Mouse (Mus musculus): ENCODE results near the gene C1qtnf4. TPM values are rescaled to one million over a fixed set of nuclear protein-coding genes. Genes with fewer than 3 reads are reported as not detected.
A peak's percentile ranks its signal among the peaks of the same experiment; 100 is the strongest.

C1qtnf4 gene
- not detected in 2 replicates for total RNA-seq (2017)

DNA sequence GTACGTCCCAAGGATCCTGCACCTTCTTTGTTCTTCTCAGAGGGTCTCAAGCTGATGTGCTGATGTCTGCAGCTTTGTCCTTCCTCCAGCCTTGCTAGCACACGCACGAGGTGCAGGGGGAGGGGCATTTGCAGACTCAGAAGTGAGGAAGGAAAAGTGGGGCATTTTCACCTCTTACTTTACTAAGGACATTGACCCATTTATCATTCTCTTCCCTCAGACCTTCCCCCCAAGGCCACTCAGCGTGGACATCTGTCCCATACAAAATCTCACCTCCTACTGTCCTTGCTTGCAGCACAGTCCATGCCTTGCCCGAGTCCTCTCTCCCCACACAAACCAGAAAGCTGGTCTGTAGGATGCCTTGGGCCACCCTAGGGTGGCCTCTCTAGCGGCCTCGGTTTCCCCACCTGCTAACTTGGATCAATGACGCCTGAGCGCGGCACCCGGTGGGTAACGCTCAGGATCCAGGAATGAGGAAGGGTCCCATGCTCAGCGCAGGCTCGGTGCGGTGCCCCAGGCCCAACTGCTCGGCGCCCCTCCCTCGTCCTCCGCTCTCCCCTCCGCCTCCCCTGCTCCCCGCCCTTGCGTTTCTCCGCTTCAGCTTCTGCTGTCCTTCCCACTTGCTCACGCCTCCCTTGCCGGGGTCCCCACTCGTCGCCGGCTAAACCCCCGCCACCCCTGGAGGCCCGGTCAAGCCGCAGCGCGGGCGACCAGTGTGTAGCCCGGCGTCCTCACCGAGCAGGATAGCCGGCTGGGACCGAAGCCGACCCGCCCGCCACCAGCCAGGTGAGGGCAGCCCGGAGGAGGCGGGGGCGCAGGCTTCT lies at the start of gene C1qtnf4:
Gene C1qtnf4 (plus strand): TSS at position 643 of the 824 bp plus-strand sequence.
- peak; percentile 27; the same call in 1 of the 2 replicates for ATAC-seq (replicated peaks; ENCODE audit: low read depth, poor library complexity, severe bottlenecking)

DNA sequence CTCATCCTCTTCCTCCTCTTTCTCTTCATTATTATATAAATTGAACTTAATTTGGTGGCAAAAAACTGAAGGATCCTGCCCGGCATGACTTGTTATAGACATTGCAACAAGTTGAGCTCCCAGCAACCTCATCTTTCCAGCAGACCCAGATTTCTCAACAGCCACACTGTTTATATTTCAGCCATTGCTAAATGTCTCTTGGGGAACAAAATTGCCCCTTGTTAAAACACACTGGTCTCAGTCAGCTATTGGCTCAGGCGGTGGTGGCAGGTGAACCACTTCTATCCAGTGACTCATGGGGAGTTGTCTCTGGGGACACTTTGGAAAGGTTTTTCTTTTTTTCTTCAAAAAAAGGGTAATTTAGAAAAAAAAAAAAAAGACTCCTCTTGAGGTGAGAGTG lies 47.0 kb upstream of the C1qtnf4 start:
- ATAC-seq (replicated peaks; ENCODE audit: low read depth, poor library complexity, severe bottlenecking) = no peak

DNA sequence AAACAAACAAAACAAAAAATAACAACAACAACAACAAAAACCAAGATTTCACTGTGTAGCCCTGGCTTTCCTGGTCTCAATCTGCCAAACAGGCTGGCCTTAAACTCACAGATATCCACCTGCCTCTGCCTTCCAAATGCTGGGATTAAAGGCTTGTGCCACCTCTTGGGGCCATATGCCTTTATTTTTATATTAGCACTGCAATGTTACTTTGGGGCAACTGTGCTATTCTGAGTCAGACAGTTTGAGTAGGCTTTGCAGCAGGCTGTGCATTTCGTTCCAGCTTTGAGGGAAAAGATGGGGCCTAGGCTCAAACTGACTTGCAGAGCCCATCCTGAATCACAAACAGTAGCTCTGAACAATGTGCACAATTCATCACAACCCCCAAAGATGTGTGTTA lies 42.0 kb upstream of the C1qtnf4 start:
- ATAC-seq (replicated peaks; ENCODE audit: low read depth, poor library complexity, severe bottlenecking) = no peak

DNA sequence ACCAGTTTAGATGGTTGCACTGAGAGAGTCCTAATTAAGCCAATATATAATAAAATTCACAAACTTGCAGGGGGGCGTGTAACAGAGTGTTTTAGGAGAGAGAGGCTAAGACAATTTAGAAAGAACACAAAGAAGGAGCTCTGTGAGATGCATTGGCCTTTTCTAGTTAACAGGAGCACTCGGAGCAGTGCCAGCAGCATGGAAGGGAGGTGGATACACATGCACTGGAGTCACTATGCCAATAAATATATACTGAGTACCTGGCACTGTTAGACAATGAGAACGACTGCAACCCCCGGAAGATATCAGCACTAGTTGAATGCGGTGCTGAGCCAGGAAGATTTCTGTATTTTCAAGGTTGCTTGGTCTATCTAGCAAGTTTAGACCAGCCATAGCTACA lies 41.4 kb upstream of the C1qtnf4 start:
- ATAC-seq (replicated peaks; ENCODE audit: low read depth, poor library complexity, severe bottlenecking) = no peak

DNA sequence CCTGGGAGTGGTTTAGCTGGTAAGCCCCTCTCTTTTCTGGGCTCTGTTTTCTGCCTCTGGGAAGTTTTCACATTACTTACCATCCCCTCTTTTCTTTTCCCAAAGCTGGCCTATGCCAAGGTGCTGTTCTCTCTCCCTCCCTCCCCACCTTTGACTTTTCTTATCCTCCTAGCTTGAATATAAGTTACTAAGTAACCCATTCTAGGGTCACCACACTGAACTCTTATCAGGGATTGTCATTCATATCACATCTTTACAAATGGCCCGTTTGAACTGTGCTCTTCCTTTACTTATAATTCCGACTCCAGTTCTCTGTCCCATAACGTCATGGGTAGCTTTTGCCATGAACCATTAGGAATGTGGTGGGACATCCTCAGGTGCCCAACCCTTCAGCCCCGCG lies 40.4 kb upstream of the C1qtnf4 start:
- no peak for ATAC-seq (replicated peaks; ENCODE audit: low read depth, poor library complexity, severe bottlenecking)

DNA sequence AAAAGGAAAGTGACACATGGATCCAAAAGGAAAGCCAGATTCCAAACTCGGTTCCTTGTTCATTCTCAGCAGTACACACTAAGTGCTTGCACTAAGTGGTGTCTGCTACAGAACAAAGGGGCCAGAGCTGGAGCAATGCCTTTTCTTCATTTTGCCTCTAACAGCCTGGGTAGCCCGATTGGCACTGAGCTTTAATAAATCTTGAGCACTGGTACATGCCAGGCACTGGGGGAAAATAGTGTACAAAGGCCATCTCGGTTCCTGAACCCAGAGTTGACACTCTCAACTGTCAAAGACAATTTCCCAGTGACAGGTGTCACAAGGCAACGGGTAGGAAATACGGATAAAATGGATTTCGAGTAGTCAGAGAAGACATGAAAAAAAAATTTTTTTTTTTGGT lies 39.5 kb upstream of the C1qtnf4 start:
- ATAC-seq (replicated peaks; ENCODE audit: low read depth, poor library complexity, severe bottlenecking) = no peak

DNA sequence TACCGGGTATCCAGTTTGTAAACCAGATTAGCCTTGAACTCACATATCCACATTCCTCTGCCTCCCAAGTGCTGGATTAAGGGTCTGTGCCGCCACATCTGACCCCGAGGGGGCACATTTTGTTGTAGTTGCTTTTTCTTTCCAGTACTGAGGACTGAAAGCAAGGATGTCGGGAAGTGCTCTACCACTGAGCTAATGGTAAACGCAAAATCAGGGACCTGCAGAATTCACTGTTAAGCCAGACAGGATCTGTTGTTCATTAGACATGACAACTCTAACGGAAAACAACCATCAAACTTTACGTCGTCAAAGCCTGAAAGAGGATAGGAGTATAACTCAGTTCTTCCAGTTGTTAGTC lies 39.1 kb upstream of the C1qtnf4 start:
- peak; percentile 37 for ATAC-seq (replicated peaks; ENCODE audit: low read depth, poor library complexity, severe bottlenecking)

DNA sequence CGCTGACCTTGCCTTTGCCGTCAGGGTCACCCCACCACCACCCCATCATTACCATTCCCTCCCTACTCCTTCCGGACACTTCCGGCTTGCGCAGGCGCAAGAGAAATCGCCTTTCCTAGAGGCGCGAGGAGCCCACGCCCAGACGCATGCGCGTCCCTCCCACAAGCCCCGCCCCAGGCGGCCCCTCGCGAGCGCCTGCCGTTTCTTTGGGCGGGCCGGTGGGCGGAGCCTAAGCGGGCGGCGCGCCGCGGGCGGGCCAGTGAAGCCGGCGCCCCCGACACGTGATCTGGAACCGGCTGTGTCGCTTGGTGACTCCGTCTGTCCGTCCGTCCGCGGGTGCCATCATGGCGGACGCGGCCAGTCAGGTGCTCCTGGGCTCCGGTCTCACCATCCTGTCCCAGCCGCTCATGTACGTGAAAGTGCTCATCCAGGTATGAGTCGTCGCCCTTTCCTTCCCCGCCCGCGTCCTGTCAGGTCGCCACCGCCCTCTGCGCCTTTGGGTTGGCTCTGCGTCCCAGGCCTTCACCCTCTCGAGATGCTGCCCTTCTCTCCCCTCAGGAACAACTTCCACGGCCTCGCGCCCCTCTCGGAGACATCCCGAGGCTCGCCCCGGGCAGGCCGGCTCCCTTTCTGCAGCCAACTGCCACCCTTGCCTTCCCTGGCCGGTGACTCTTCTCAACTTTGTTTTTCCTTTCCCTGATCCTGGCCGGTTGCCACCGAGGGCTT lies 38.5 kb upstream of the C1qtnf4 start, which contains the start of gene Mtch2:
Gene Mtch2 (plus strand): TSS at position 201 of the 726 bp plus-strand sequence.
- peak; percentile 87 for ATAC-seq (replicated peaks; ENCODE audit: low read depth, poor library complexity, severe bottlenecking)

DNA sequence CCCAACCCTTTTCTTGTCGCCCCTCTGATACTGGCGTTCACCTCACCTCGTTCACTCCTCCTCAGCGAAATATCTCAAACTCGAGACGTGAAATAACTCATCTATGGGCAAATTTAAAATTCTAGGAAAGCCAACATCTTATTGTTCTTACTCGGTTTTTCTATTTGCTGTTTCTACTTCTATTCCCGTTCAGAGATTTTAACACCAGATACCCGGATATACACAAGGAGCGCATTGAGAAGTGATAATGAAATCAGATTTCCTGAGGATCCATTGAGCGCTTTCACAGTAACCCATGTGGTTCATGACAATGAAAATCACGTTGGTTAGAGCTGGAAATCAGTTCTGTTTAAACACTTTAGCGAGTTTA lies 38.0 kb upstream of the C1qtnf4 start:
- ATAC-seq (replicated peaks; ENCODE audit: low read depth, poor library complexity, severe bottlenecking) = no peak

DNA sequence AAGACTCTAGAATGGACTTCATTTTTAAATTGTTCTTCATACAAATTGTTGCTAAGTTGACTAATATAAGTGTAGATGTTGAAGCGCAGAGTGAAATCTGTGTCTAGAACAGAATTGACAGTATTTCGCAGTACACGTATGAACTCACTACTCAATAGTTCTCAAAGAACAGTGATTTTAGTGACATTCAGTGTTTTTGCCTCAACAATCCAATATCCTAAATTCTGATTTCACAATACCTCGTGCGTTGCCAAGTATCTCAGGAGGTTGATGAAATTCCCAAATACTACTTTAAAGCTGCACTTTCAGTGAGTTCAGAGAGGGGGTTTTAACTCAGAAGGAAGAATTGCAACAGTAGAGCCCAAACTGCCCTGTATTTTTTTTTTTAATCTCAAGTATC lies 37.3 kb upstream of the C1qtnf4 start:
- ATAC-seq (replicated peaks; ENCODE audit: low read depth, poor library complexity, severe bottlenecking) = no peak

DNA sequence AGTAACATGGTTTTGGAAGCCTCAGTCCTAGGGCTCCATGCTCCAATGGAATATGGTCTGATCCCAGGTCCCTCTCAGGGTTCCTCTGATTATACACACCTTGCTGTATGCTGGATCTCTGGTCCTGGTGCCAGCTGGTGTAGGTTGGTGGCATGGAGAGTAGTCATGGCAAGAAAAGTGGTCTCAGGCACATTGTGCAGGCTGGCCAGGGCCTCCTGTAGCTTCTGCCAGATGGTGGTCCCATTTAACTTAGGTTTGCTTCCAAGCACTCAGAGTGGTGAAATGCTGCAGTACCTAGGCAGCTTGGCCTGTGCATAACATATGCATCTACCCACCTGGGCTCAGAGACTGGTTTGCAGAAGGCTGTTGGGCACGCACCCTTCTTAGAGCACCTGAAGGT lies 35.3 kb upstream of the C1qtnf4 start:
- ATAC-seq (replicated peaks; ENCODE audit: low read depth, poor library complexity, severe bottlenecking) = no peak

DNA sequence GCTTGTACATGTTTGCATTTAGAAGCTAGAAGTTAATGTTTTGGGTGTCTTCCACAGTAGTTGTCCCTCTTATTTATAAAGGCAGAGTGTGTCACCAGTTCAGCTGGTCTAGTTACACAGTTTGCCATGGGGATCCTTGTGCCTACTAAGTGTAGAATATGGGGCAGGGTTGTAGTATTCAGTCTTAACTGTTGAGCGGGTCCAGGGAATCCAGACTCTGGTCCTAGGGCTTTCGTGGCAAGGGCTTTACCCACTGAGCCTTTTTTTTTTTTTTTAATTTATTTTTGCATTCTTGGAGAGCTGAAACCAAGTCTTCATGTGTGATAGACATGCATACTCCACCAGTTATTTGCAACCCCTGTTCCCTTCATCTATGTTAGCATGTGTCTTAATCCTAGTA lies 24.2 kb upstream of the C1qtnf4 start:
- no peak for ATAC-seq (replicated peaks; ENCODE audit: low read depth, poor library complexity, severe bottlenecking)

DNA sequence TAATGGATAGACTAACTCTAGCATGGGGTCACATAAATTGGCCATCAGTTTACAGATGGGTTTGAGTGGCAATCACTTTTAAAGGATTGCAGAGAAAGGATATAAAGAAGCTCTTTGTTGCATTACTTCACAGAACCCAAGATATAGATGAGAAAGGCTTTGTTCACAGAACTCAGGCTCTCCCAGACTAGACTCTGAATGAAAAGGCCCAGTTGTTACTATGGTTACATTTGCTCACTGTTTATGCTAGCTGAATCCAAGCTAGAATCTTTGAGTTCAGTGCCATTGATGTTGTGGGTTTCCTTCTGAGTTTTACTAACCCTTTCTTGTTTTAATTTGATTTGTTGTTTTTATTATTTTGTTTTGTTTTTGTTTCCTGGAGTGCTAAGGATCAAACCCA lies 21.5 kb upstream of the C1qtnf4 start:
- no peak for ATAC-seq (replicated peaks; ENCODE audit: low read depth, poor library complexity, severe bottlenecking)

DNA sequence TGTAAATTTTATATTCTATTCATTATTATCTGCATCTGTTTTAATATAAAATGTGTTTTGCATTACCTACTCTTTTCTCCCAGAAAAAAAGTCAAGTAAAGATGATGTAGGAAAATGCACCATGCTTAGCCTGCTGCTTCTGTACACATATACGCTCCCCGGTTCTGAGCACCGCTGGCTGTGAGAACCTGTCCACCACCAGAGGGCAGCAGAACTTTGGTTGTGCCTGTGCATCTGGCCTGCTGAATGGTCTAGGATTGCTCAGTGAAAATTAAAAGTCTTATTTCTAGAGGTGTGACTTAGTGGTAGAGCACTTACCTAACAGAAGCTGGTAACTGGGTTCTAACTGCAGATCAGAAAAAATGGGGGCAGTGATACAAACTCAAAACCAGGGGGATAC lies 19.1 kb upstream of the C1qtnf4 start:
- peak; percentile 86 for ATAC-seq (replicated peaks; ENCODE audit: low read depth, poor library complexity, severe bottlenecking)

DNA sequence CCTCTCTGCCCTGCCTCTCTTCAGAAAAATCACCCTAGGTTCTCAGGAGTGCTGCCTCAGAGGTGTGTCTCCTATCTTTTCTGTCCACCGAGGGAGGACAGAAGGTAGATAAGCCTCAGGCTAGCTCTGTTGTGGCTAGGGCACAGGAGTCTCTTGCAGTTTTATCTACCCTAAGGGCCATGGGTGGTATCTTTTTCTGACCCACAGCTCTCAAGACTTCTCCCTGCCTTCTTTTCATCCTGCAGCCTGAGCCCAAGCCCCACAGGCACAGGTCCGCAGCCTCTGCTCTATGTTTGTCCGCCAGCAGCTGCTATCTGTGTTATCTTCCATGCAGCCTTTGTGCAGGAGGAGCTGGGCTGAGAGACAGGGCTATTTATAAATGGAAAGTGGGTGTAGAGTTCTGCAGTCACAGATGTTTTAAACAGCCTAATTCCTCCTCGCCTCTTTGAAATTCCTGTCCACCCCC lies 15.5 kb upstream of the C1qtnf4 start:
- ATAC-seq (replicated peaks; ENCODE audit: low read depth, poor library complexity, severe bottlenecking) = peak; percentile 79

DNA sequence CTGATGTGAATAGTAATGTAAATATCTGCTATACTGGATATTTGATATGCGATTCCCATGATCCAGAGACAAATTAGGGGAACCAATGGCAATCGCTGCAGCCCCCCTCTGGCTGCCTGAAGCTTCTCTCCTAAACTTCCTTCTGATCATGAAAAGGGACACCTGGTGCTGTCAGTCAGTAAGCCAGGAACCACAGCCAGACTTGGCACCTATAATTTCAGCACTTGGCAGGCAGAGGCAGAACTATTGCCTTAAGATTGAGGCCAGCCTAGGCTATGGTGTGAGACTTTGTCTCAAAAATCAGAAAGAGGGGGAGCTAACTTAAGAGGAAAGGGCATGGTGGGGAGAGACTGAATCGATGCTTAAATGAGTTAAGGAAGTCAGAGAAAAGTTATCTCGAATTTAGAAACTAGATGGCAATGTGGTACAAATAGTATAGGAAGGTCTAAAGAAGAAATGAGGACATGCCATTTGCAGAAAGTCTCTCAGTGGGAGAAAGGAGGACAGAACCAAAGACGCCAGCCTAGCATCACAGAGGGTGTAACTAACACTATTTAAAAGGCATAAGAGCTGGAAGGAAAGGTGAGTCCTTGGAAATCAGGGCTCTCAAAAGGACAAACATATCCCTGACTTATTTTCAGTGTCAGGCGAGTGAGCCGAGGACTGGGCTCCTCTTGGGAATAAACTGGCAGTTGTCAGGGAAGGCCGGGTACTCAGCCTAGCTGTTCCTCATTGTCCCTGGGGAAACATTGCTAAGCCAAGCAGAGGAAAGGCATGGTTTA lies 14.3 kb upstream of the C1qtnf4 start:
- no peak for ATAC-seq (replicated peaks; ENCODE audit: low read depth, poor library complexity, severe bottlenecking)

DNA sequence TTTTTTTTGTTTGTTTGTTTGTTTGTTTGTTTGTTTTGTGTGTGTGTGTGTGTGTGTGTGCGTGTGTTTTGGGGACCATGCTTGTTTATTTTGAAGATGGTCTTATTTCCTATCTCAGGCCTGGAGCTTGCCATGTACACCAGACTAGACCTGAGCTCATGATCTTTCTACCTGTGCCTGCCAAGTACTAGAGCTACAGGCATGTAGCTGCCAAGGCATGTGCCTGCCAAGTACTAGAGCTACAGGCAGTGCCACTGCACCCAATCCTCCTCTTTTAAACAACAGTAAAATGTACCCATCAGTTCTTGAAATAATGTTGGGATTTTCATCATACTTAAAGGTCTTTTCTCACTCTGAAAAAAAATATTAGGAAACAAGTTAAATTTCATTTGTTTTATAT lies 11.6 kb upstream of the C1qtnf4 start:
- ATAC-seq (replicated peaks; ENCODE audit: low read depth, poor library complexity, severe bottlenecking) = no peak

DNA sequence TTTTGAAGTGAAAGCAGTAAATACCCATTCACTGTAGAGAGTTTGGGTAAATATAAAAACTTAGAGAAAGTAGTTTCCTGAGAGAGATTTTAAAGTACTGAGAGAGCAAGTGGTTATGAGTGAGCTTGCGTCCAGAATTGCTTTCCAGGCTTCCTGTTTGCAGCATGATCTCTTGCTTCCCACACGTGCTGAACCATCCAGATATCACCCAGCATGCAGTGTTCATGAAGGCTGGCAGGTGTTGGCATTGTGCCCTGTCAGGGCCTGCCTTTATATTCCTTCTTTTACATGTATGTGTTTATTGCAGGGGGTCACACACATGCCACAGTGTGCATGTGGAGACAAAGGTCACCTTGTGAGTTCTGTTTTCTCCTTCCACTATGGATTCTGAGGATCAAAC lies 10.4 kb upstream of the C1qtnf4 start:
- no peak for ATAC-seq (replicated peaks; ENCODE audit: low read depth, poor library complexity, severe bottlenecking)

DNA sequence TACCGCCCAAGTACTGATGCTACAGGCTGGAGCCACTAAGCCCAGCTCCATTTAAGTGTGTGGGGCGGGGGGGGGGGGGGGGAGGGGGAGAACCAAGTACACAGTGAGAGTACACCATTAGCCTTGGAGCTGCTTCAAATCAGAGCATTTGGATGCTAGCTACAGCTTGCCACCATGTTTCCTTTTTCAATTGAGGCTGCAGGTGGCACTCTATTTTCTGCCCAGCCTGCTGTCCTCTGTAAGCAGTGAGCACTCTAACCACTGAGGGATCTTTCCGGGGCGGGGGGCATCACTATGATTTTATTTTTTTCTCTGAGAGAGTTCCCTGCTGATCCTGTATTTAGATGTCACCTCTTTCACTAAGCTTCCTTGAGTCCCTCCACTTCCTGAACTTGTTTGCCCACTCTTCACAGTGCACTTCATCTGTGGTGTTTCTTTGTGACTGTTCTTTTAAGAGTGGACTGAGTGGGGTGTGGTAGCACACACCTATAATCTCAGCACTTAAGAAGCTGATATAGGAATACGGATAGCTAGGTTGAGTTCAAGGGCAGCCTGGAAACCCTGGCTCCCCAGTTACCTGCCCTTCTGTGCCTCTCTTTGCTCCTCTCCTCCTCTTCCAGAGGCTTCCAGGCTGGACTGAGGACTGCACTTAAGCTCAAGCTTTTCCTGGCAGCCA lies 7.9 kb upstream of the C1qtnf4 start:
- no peak for ATAC-seq (replicated peaks; ENCODE audit: low read depth, poor library complexity, severe bottlenecking)

DNA sequence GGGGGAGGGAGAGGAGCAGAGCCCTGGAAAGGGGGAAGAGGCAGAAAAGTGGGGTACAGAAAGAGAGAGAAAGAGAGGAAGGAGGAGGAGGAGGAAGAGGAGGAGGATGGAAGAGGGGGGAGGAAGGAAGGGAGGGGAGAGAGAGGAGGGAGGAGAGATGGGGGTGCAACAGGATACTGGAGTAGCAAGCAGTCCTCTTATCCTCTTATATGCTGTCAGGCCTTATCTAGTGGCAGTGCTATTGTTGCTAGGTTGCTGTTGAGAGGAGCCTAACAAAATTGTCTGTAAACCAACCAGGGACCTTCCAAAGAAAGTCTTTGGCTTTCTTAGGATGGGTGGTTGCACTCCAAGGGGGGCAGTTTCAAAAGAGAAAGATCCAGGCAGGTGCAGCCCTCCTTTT lies 6.2 kb upstream of the C1qtnf4 start:
- no peak for ATAC-seq (replicated peaks; ENCODE audit: low read depth, poor library complexity, severe bottlenecking)
